Mouse (Mus musculus) ES-Bruce4 (cell line): Measurements from ENCODE around the gene Slc45a2.

Experiments
- CTCF ChIP-seq: IDR thresholded peaks from one replicate; pipeline ENCODE4 v1.8.1; 2011; ENCODE audit warnings: low read depth, low read length
- EP300 ChIP-seq: IDR thresholded peaks from 2 replicates; pipeline ENCODE4 v1.6.1; 2011; ENCODE audit warnings: low read depth, low read length; ENCODE audit not compliant: insufficient read depth
- POLR2A ChIP-seq: IDR thresholded peaks from one replicate; pipeline ENCODE4 v1.8.1; 2011; ENCODE audit warnings: low read length; ENCODE audit not compliant: insufficient read depth

- no peak for TF ChIP-seq EP300
- TF ChIP-seq CTCF, result no peak
- no peak for TF ChIP-seq POLR2A
These were observed 14.8 kb upstream of the Slc45a2 start for GRCm38 (mm10) chr15:10985756-10986155.
